8 mouse cellular contexts compared by ENCODE assay signal in the genomic region with DNA sequence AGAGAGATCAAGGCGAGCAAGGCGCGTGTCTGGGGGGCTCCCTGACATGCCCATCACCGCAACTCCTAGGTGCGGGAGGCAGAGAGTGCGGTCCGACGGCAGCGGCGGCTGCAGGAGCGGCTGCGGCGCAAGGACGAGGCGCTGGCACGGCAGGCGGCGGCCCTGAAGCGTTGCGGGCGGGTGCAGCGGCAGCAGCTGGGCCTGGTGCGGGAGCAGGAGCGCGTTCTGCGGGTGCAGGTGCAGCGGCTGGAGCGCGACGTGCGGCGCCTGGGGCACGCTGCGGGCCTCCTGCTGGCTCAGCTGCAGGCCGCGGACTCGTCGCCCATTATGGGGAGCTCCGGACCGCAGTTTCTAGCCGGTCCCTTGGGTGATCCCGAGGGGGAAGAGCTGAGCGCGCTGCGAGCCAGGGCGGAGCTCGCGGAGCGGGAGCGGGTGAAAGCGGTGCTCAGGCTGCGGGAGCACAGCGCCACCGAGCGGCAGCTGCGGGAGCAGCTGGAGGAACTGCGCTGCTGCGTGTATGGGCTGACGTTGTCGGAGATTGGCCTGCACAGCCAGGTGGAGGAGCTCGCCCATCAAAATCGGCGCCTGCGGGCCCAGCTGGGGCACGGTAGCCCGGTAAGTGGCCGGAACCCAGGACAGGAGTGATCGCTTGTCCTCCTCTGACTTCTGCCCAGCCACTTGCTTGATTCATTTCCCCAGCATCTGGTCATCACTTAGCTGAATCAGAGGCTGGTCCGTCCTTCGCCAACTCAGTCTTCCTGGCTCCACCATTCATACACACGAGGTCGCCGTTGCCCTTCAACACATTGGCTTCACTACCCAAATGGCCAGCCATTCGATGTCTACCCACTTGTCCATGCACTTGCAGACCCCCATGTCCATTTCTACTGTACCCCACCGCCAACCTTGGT.
DNase-seq lines count a peak whose midpoint lies in the region; ATAC-seq lines count a peak whose summit lies in the region.

No protein-coding gene starts in this region.

- peaks cover 54% of the 10 kb centered on the region for H3K27me3 ChIP-seq in forebrain, embryonic 15.5 days
- H3K27me3 ChIP-seq in intestine, embryonic 14.5 days (replicated peaks; ENCODE audit: control insufficient read depth, insufficient read depth, low read length): peaks cover 69% of the 10 kb centered on the region
- peaks cover 33% of the 10 kb centered on the region for H3K27me3 ChIP-seq in midbrain, embryonic 14.5 days (ENCODE audit: control insufficient read depth, insufficient read depth, low read length)
- peaks cover 37% of the 10 kb centered on the region for H3K27me3 ChIP-seq in stomach, embryonic 14.5 days (ENCODE audit: control insufficient read depth, insufficient read depth, low read length)

- H3K27ac ChIP-seq in forebrain, embryonic 15.5 days (replicated peaks): no peak overlapping the region
- H3K27ac ChIP-seq in intestine, embryonic 14.5 days (ENCODE audit: low read depth): no peak overlapping the region
- H3K27ac ChIP-seq in midbrain, embryonic 14.5 days (replicated peaks; ENCODE audit: low read depth, low read length): peak overlapping the region; percentile 72
- no peak overlapping the region for H3K27ac ChIP-seq in stomach, embryonic 14.5 days (ENCODE audit: low read length)

- H3K9ac ChIP-seq in forebrain, embryonic 15.5 days (replicated peaks): peak overlapping the region; percentile 54
- H3K9ac ChIP-seq in intestine, embryonic 14.5 days (ENCODE audit: low read length): no peak overlapping the region
- peak overlapping the region; percentile 60 for H3K9ac ChIP-seq in midbrain, embryonic 14.5 days (replicated peaks; ENCODE audit: low read length)
- no peak overlapping the region for H3K9ac ChIP-seq in stomach, embryonic 14.5 days (replicated peaks; ENCODE audit: low read depth, low read length)

- peak overlapping the region; percentile 81 for H3K4me2 ChIP-seq in forebrain, embryonic 15.5 days (replicated peaks)
- peak overlapping the region; percentile 49 for H3K4me2 ChIP-seq in intestine, embryonic 14.5 days (ENCODE audit: low read length)
- peak overlapping the region; percentile 71 for H3K4me2 ChIP-seq in midbrain, embryonic 14.5 days (ENCODE audit: low read length)
- H3K4me2 ChIP-seq in stomach, embryonic 14.5 days (replicated peaks; ENCODE audit: low read depth, low read length): peak overlapping the region; percentile 51

- H3K4me1 ChIP-seq in forebrain, embryonic 15.5 days: peaks cover 10% of the 10 kb centered on the region
- no peaks in the 10 kb centered on the region for H3K4me1 ChIP-seq in intestine, embryonic 14.5 days (replicated peaks; ENCODE audit: control insufficient read depth, insufficient read depth, low read length)
- H3K4me1 ChIP-seq in midbrain, embryonic 14.5 days (ENCODE audit: control insufficient read depth, insufficient read depth, low read length): no peaks in the 10 kb centered on the region
- no peaks in the 10 kb centered on the region for H3K4me1 ChIP-seq in stomach, embryonic 14.5 days (ENCODE audit: control insufficient read depth, insufficient read depth, low read length)

- intact Hi-C loops in left cerebral cortex, postnatal 4 days (cut with DNase I): no loop called here

- DNase-seq in gastrocnemius, postnatal 10 days: peak; percentile 44
- no peak for DNase-seq in gastrocnemius, postnatal 25 days
- DNase-seq in cerebellum, adult 11 months: peak; percentile 70
- peak; percentile 85 for DNase-seq in intestine, embryonic 14.5 days (ENCODE audit: low spot score)
- peak; percentile 80 for DNase-seq in left cerebral cortex, postnatal 4 days
- peak; percentile 93 for DNase-seq in midbrain, embryonic 14.5 days

- peak overlapping the region; percentile 51 for H3K4me3 ChIP-seq in forebrain, embryonic 15.5 days
- H3K4me3 ChIP-seq in intestine, embryonic 14.5 days (ENCODE audit: low read depth, low read length): peak overlapping the region; percentile 28
- H3K4me3 ChIP-seq in midbrain, embryonic 14.5 days (replicated peaks; ENCODE audit: low read depth, low read length): peak overlapping the region; percentile 47
- peak overlapping the region; percentile 29 for H3K4me3 ChIP-seq in stomach, embryonic 14.5 days (ENCODE audit: low read depth, low read length)

- peak; percentile 92 for ATAC-seq in forebrain, embryonic 15.5 days (replicated peaks)
- ATAC-seq in intestine, embryonic 14.5 days (replicated peaks; ENCODE audit: low FRiP score, low TSS enrichment, low read depth): peak; percentile 78; the same call in 1 of the 2 replicates
- ATAC-seq in midbrain, embryonic 14.5 days (ENCODE audit: low FRiP score, low TSS enrichment): peak; percentile 81
- peak; percentile 33; the same call in 1 of the 2 replicates for ATAC-seq in stomach, embryonic 14.5 days (ENCODE audit: insufficient number of reproducible peaks, insufficient read depth, low FRiP score, low read depth)

- no peaks in the 10 kb centered on the region for H3K9me3 ChIP-seq in forebrain, embryonic 15.5 days
- no peaks in the 10 kb centered on the region for H3K9me3 ChIP-seq in intestine, embryonic 14.5 days (ENCODE audit: control insufficient read depth, low read length)
- H3K9me3 ChIP-seq in midbrain, embryonic 14.5 days (ENCODE audit: control insufficient read depth, low read length): no peaks in the 10 kb centered on the region
- H3K9me3 ChIP-seq in stomach, embryonic 14.5 days (ENCODE audit: control insufficient read depth, low read depth, low read length): no peaks in the 10 kb centered on the region

- WGBS in forebrain, embryonic 15.5 days: 5% methylated on average over 66 of the region's 75 CpGs
- 6% methylated on average over 74 of the region's 75 CpGs for WGBS in intestine, embryonic 14.5 days
- 5% methylated on average over 74 of the region's 75 CpGs for WGBS in midbrain, embryonic 14.5 days
- 7% methylated on average over 70 of the region's 75 CpGs for WGBS in stomach, embryonic 14.5 days

- H3K36me3 ChIP-seq in forebrain, embryonic 15.5 days: no peaks in the 10 kb centered on the region
- no peaks in the 10 kb centered on the region for H3K36me3 ChIP-seq in intestine, embryonic 14.5 days (ENCODE audit: control insufficient read depth, insufficient read depth, low read length)
- no peaks in the 10 kb centered on the region for H3K36me3 ChIP-seq in midbrain, embryonic 14.5 days (ENCODE audit: control insufficient read depth, insufficient read depth, low read length)
- H3K36me3 ChIP-seq in stomach, embryonic 14.5 days (ENCODE audit: control insufficient read depth, insufficient read depth, low read length): no peaks in the 10 kb centered on the region

Comparison
In these comparisons a context has a peak if more than half of its experiments do, and no peak if none do; other contexts are left out.
1. ATAC-seq: peak in every context shown above with its lines; median percentile 92 in forebrain, embryonic 15.5 days; 81 in midbrain, embryonic 14.5 days; 78 in intestine, embryonic 14.5 days; 33 in stomach, embryonic 14.5 days.
2. H3K9ac ChIP-seq: peak in forebrain, embryonic 15.5 days (single experiment) and midbrain, embryonic 14.5 days (single experiment); none in intestine, embryonic 14.5 days (single experiment) and stomach, embryonic 14.5 days (single experiment).
3. Peak in every context shown above with its lines, with median percentiles within 50 percentile points of each other: H3K4me2 ChIP-seq and H3K4me3 ChIP-seq.